Mouse (Mus musculus) lung, embryonic 14.5 days (tissue): ENCODE results near the gene Zfp335. TPM values are rescaled to one million over a fixed set of nuclear protein-coding genes. Genes with fewer than 3 reads are reported as not detected.
A peak's percentile ranks its signal among the peaks of the same experiment; 100 is the strongest.

ENCODE experiments used
- ATAC-seq: fragments of 200-750 bp; cut with Nextera tagmentation; 2 replicates; pipeline ENCODE4 v1.8.0; 2017; ENCODE audit warnings: mild to moderate bottlenecking, moderate TSS enrichment, moderate library complexity; ENCODE audit not compliant: insufficient read depth
- DNase-seq: peaks from one replicate; pipeline ENCODE4 v3.0.0-alpha.2; 2015
- H3K27ac ChIP-seq: fragments of 300-500 bp; sonication (generic); 2 replicates; pipeline ENCODE4 v1.5.1; 2014; ENCODE audit warnings: low read depth, mild to moderate bottlenecking, moderate library complexity
- H3K27me3 ChIP-seq: fragments of 300-500 bp; sonication (generic); 2 replicates; pipeline ENCODE4 v1.6.1; 2014; ENCODE audit warnings: low read length, control low read depth; ENCODE audit not compliant: insufficient read depth
- H3K36me3 ChIP-seq: fragments of 300-500 bp; sonication (generic); 2 replicates; pipeline ENCODE4 v1.6.1; 2014; ENCODE audit warnings: control low read depth; ENCODE audit not compliant: insufficient read depth
- H3K4me1 ChIP-seq: fragments of 300-500 bp; sonication (generic); 2 replicates; pipeline ENCODE4 v1.6.1; 2014; ENCODE audit warnings: antibody characterized with exemption, control low read depth; ENCODE audit not compliant: insufficient read depth
- H3K4me2 ChIP-seq: fragments of 300-500 bp; sonication (generic); 2 replicates; pipeline ENCODE4 v1.6.1; 2014; ENCODE audit warnings: mild to moderate bottlenecking
- H3K4me3 ChIP-seq: fragments of 300-500 bp; sonication (generic); 2 replicates; pipeline ENCODE4 v1.5.1; 2014; ENCODE audit warnings: low read depth, low read length
- H3K9ac ChIP-seq: fragments of 300-500 bp; sonication (generic); 2 replicates; pipeline ENCODE4 v1.6.1; 2014
- H3K9me3 ChIP-seq: fragments of 300-500 bp; sonication (generic); 2 replicates; pipeline ENCODE4 v1.6.1; 2016; ENCODE audit warnings: low read depth, low read length, control low read depth
- CTCF ChIP-seq: IDR thresholded peaks from 2 replicates; pipeline ENCODE4 v1.5.1; 2016; ENCODE audit warnings: antibody characterized with exemption, low read depth
- WGBS: fragments of 180-500 bp; shearing (Covaris S2); extraction: QIAGEN DNeasy Blood & Tissue Kit; methylation state at CpG from one replicate; pipeline ENCODE4 v1.1.7; 2014; 5-methylcytosine and 5-hydroxymethylcytosine counted together
- polyA plus RNA-seq: library from polyadenylated mRNA; unstranded; fragments of >200 nt; fragmentation: Nextera tagmentation; extraction: Ambion mirVana; gene quantifications from 2 replicates; pipeline ENCODE4 v1.2.1, GENCODE M21; 2014

Zfp335 gene
- polyA plus RNA-seq, 1 experiment from 2014 or later: 15.8 TPM

DNA sequence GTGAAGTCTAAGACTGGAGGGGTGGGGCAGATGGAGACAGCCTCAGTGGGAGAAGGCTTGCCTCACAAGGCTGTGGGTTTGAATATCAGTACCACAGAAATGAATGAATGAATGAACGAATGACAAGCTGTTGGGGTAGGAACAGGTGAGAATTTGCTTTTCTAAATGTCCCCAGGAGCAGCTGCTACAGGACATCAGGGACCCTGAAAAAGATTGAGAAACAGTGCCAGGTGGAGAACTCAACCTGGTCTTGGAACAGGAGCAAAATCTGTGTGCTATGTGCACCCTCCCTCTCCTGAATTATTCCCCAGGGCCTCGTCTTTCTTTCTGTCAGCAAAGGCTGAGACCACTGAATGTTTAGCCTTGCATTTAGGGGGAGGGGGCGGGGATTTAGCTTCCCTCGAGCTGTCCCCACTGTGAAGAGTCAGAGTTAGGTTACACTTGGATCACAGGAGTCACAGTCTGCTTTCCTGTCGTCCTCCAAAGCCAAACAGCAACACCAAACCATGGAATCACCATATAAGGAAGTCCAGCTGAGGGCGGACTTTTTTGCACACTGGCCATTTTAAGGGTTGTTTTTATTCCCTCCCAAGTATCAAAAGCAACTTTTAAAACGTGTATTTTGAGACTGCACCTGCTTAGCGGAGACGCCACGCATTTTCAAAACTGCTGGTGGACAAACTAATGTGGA lies 28.7 kb upstream of the Zfp335 start, which contains the start of gene Mmp9:
TSS of gene Mmp9 (plus strand) at position 641 of the 691 bp plus-strand sequence.
- Histone ChIP-seq H3K9me3 (no peaks in the 10 kb centered on the region), H3K27me3 (peaks cover 41% of the 10 kb centered on the region), H3K36me3 (no peaks in the 10 kb centered on the region), H3K4me3 (no peak within 1 kb of the TSS), H3K4me2 (no peak within 1 kb of the TSS), H3K9ac (no peak within 1 kb of the TSS), H3K4me1 (peaks cover 2% of the 10 kb centered on the region), H3K27ac (no peak within 1 kb of the TSS)
- 23% methylated on average over 10 of the region's 10 CpGs for WGBS
- peak; percentile 34 for DNase-seq
- ATAC-seq: no peak
- TF ChIP-seq CTCF: no peak

GRCm38 (mm10) chr2:164939106-164939505 lies 27.5 kb upstream of the Zfp335 start:
- Histone ChIP-seq H3K4me2 (peak overlapping the region; percentile 57), H3K4me3 (peak overlapping the region; percentile 23), H3K27me3 (peaks cover 38% of the 10 kb centered on the region), H3K27ac (no peak overlapping the region), H3K9ac (no peak overlapping the region; the same call in 1 of the 2 replicates), H3K9me3 (no peaks in the 10 kb centered on the region), H3K4me1 (peaks cover 2% of the 10 kb centered on the region), H3K36me3 (no peaks in the 10 kb centered on the region)
- DNase-seq (peak; percentile 19), ATAC-seq (no peak)
- TF ChIP-seq CTCF: no peak
- WGBS: 4% methylated on average over 11 of the region's 11 CpGs

DNA sequence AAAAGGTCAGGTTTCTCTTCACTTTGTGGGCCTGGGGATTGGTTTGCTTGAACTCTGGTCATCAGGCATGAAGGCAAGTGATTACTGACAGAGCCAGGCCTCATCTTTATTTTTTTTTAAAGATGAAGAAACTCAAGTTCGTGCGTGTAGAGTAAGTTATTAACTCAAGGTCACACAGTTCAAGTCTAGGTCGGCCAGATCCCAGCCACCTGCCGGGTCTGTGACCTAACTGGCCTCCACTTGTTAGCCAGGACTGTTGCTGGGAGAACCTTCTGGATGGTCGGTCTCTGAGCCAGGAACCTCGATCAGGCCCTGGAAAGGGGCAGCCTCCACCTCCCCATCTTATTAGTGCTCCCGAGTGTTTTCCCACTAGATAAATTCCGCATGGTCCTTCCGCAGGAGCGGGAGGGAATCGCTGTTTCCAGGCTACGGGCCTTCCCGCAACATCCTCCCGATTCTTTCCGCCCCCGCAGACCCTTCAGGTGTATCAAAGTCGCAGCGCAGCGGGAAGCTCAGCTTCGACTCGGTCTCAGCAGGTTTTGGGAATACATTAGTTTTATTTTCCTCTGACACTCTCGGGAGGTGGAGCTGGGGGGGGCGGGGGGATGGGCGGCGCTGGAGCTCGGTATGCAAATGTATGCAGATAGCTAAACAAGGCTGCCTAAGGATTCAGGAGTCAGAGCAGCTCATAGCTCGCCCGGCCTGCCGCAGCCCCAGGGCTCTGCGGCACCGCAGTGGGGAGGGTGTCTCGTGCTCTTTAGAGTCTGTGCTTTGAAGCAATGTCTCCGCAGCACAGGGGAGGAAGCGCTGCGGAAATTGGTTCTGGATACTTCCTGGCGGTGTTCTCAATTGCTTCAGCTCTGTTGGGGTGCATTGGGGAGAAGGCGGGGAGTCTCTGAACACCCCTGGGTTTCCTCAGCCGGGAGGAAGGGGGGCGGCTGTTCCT lies 26.9 kb upstream of the Zfp335 start:
- Histone ChIP-seq H3K9ac (no peak overlapping the region; the same call in 1 of the 2 replicates), H3K27me3 (peaks cover 38% of the 10 kb centered on the region), H3K9me3 (no peaks in the 10 kb centered on the region), H3K36me3 (no peaks in the 10 kb centered on the region), H3K4me1 (peaks cover 2% of the 10 kb centered on the region), H3K27ac (no peak overlapping the region), H3K4me3 (peak overlapping the region; percentile 23), H3K4me2 (peak overlapping the region; percentile 57)
- TF ChIP-seq CTCF: no peak
- DNase-seq: peak; percentile 69
- 2% methylated on average over 39 of the region's 39 CpGs for WGBS
- peak; percentile 74 for ATAC-seq

GRCm38 (mm10) chr2:164935991-164936390 lies 24.4 kb upstream of the Zfp335 start:
- H3K27me3 ChIP-seq: peaks cover 34% of the 10 kb centered on the region
- no peak overlapping the region for H3K4me3 ChIP-seq
- 52% methylated on average over 4 of the region's 4 CpGs for WGBS
- no peaks in the 10 kb centered on the region for H3K9me3 ChIP-seq
- H3K36me3 ChIP-seq: no peaks in the 10 kb centered on the region
- H3K27ac ChIP-seq: no peak overlapping the region
- no peak for TF ChIP-seq CTCF
- no peak overlapping the region for H3K4me2 ChIP-seq
- DNase-seq: no peak
- peaks cover 2% of the 10 kb centered on the region; the same call in 1 of the 2 replicates for H3K4me1 ChIP-seq
- ATAC-seq: no peak
- H3K9ac ChIP-seq: no peak overlapping the region

- no peak for ATAC-seq
- Histone ChIP-seq H3K4me2 (no peak overlapping the region), H3K27me3 (peaks cover 14% of the 10 kb centered on the region), H3K36me3 (no peaks in the 10 kb centered on the region), H3K4me1 (no peaks in the 10 kb centered on the region), H3K4me3 (no peak overlapping the region), H3K27ac (no peak overlapping the region), H3K9ac (no peak overlapping the region), H3K9me3 (no peaks in the 10 kb centered on the region)
- no peak for TF ChIP-seq CTCF
- DNase-seq: no peak
- 30% methylated on average over 9 of the region's 10 CpGs for WGBS
Observed at GRCm38 (mm10) chr2:164933534-164933933, 22.0 kb upstream of the Zfp335 start.

- no peaks in the 10 kb centered on the region; the same call in none of the 2 replicates for H3K27me3 ChIP-seq
- WGBS: 29% methylated on average over 11 of the region's 11 CpGs
- no peak overlapping the region for H3K4me3 ChIP-seq
- no peak overlapping the region for H3K9ac ChIP-seq
- no peaks in the 10 kb centered on the region for H3K9me3 ChIP-seq
- peak overlapping the region; percentile 27; the same call in 1 of the 2 replicates for H3K27ac ChIP-seq
- DNase-seq: peak; percentile 73
- TF ChIP-seq CTCF: no peak
- no peak overlapping the region for H3K4me2 ChIP-seq
- no peaks in the 10 kb centered on the region for H3K4me1 ChIP-seq
- no peaks in the 10 kb centered on the region for H3K36me3 ChIP-seq
- peak; percentile 72 for ATAC-seq
Observed at GRCm38 (mm10) chr2:164930706-164931581, 19.4 kb upstream of the Zfp335 start.
